Mouse (Mus musculus) limb, embryonic 15.5 days (tissue): ENCODE data around the gene Parvg. TPM values are rescaled to one million over a fixed set of nuclear protein-coding genes. Genes with fewer than 3 reads are reported as not detected.

ENCODE experiments used
- polyA plus RNA-seq: library from polyadenylated mRNA; unstranded; fragments of >200 nt; fragmentation: Nextera tagmentation; extraction: Ambion mirVana; gene quantifications from 2 replicates; pipeline ENCODE4 v1.2.1, GENCODE M21; 2015

The Parvg gene
- polyA plus RNA-seq, 1 experiment from 2014 or later = 3.7 TPM

Other genes starting within 250 kb of the Parvg start
- gene Sult4a1, start 218.3 kb upstream of the Parvg start, polyA plus RNA-seq = 0.77 and 1.1 TPM in 2 replicates
- not detected in 2 replicates for gene Pnpla5, start 200.9 kb upstream of the Parvg start, polyA plus RNA-seq
- 1.5 and 2.0 TPM in 2 replicates for gene Pnpla3, start 156.2 kb upstream of the Parvg start, polyA plus RNA-seq
- 92.2 and 97.8 TPM in 2 replicates for gene Samm50, start 131.8 kb upstream of the Parvg start, polyA plus RNA-seq
- 3.2 and 5.1 TPM in 2 replicates for gene Parvb, start 92.0 kb upstream of the Parvg start, polyA plus RNA-seq
- gene Shisal1, start 123.1 kb downstream of the Parvg start, polyA plus RNA-seq = 4.1 and 6.0 TPM in 2 replicates
- 16.5 and 17.7 TPM in 2 replicates for gene Rtl6, start 233.8 kb downstream of the Parvg start, polyA plus RNA-seq